Mouse (Mus musculus) ES-Bruce4 (cell line): ENCODE measurements around the gene Urb2. TPM values are rescaled to one million over a fixed set of nuclear protein-coding genes. Genes with fewer than 3 reads are reported as not detected.
A peak's percentile ranks its signal among the peaks of the same experiment; 100 is the strongest.

ENCODE experiments used
- H3K27ac ChIP-seq: 2 replicates; pipeline ENCODE4 v1.5.1; 2012; ENCODE audit warnings: low read length, inconsistent platforms; ENCODE audit not compliant: insufficient read depth
- H3K27me3 ChIP-seq: 2 replicates; pipeline ENCODE4 v1.6.1; 2012; ENCODE audit warnings: mild to moderate bottlenecking, low read length, inconsistent platforms; ENCODE audit not compliant: control insufficient read depth, poor library complexity, insufficient read depth, severe bottlenecking
- H3K36me3 ChIP-seq: 2 replicates; pipeline ENCODE4 v1.6.1; 2012; ENCODE audit warnings: inconsistent platforms, mild to moderate bottlenecking, low read length, moderate library complexity; ENCODE audit not compliant: control insufficient read depth, poor library complexity, insufficient read depth, severe bottlenecking
- H3K4me1 ChIP-seq: one replicate; pipeline ENCODE4 v1.8.1; 2011; ENCODE audit warnings: low read length; ENCODE audit not compliant: control insufficient read depth, insufficient read depth
- H3K4me3 ChIP-seq: 2 replicates; pipeline ENCODE4 v1.5.1; 2011; ENCODE audit warnings: low read depth, mild to moderate bottlenecking, low read length
- H3K9ac ChIP-seq: 2 replicates; pipeline ENCODE4 v1.6.1; 2012; ENCODE audit warnings: low read depth, mild to moderate bottlenecking, inconsistent platforms; ENCODE audit not compliant: poor library complexity, severe bottlenecking
- H3K9me3 ChIP-seq: replicated peaks from 2 replicates; pipeline ENCODE4 v1.6.1; 2012; ENCODE audit warnings: mild to moderate bottlenecking, low read length, inconsistent platforms; ENCODE audit not compliant: control insufficient read depth, poor library complexity, insufficient read depth, severe bottlenecking
- CTCF ChIP-seq: IDR thresholded peaks from one replicate; pipeline ENCODE4 v1.8.1; 2011; ENCODE audit warnings: low read depth, low read length
- EP300 ChIP-seq: IDR thresholded peaks from 2 replicates; pipeline ENCODE4 v1.6.1; 2011; ENCODE audit warnings: low read depth, low read length; ENCODE audit not compliant: insufficient read depth
- POLR2A ChIP-seq: IDR thresholded peaks from one replicate; pipeline ENCODE4 v1.8.1; 2011; ENCODE audit warnings: low read length; ENCODE audit not compliant: insufficient read depth
- polyA plus RNA-seq: library from polyadenylated mRNA; stranded (reverse); fragments of >200 nt; gene quantifications from 2 replicates; pipeline ENCODE4 v1.2.4, GENCODE M21; 2011; ENCODE audit warnings: low read depth; ENCODE audit not compliant: missing spikeins, insufficient read depth, insufficient read length

Gene Urb2
- polyA plus RNA-seq = 48.5 and 49.7 TPM in 2 replicates

GRCm38 (mm10) chr8:124021237-124022227 is at the start of gene Urb2, which contains the start of gene Taf5l:
TSS of gene Urb2 (plus strand) at chr8:124021508.
TSS of gene Taf5l (minus strand) at chr8:124021397.
- TF ChIP-seq EP300 (peak; percentile 74; the same call in 1 of the 2 replicates), POLR2A (no peak)
- H3K4me3 ChIP-seq = peak within 1 kb of the TSS; percentile 100

GRCm38 (mm10) chr8:123973495-123973894 is 47.8 kb upstream of the Urb2 start:
- Histone ChIP-seq H3K9ac (no peak overlapping the region), H3K4me1 (no peaks in the 10 kb centered on the region), H3K27me3 (no peaks in the 10 kb centered on the region), H3K36me3 (no peaks in the 10 kb centered on the region), H3K27ac (no peak overlapping the region), H3K4me3 (no peak overlapping the region), H3K9me3 (no peaks in the 10 kb centered on the region)
- TF ChIP-seq POLR2A (no peak), EP300 (peak; percentile 54; the same call in 1 of the 2 replicates)

More at GRCm38 (mm10) chr8:124021237-124022227, at the start of gene Urb2, which contains the start of gene Taf5l:
- H3K9ac ChIP-seq = peak within 1 kb of the TSS; percentile 88
- no peaks in the 10 kb centered on the region for H3K9me3 ChIP-seq
- peaks cover 37% of the 10 kb centered on the region for H3K36me3 ChIP-seq
- H3K4me1 ChIP-seq = peaks cover 3% of the 10 kb centered on the region
- H3K27me3 ChIP-seq = no peaks in the 10 kb centered on the region
- peak within 1 kb of the TSS; percentile 87 for H3K27ac ChIP-seq

- no peaks in the 10 kb centered on the region for H3K27me3 ChIP-seq
- no peak overlapping the region for H3K4me3 ChIP-seq
- H3K9me3 ChIP-seq = no peaks in the 10 kb centered on the region
- H3K4me1 ChIP-seq = no peaks in the 10 kb centered on the region
- no peaks in the 10 kb centered on the region for H3K36me3 ChIP-seq
- H3K27ac ChIP-seq = no peak overlapping the region
- TF ChIP-seq CTCF (no peak), EP300 (no peak), POLR2A (no peak)
- H3K9ac ChIP-seq = no peak overlapping the region
These were observed 43.8 kb upstream of the Urb2 start for GRCm38 (mm10) chr8:123977499-123977898.

GRCm38 (mm10) chr8:123978166-123978838 is 43.0 kb upstream of the Urb2 start:
- TF ChIP-seq CTCF = no peak
- H3K27me3 ChIP-seq = no peaks in the 10 kb centered on the region
- H3K36me3 ChIP-seq = no peaks in the 10 kb centered on the region
- H3K27ac ChIP-seq = no peak overlapping the region
- no peak overlapping the region for H3K4me3 ChIP-seq
- H3K9me3 ChIP-seq = no peaks in the 10 kb centered on the region
- H3K4me1 ChIP-seq = no peaks in the 10 kb centered on the region
- no peak overlapping the region for H3K9ac ChIP-seq

- Histone ChIP-seq H3K27ac (no peak overlapping the region), H3K27me3 (no peaks in the 10 kb centered on the region), H3K4me3 (no peak overlapping the region), H3K36me3 (no peaks in the 10 kb centered on the region), H3K9ac (no peak overlapping the region), H3K4me1 (no peaks in the 10 kb centered on the region), H3K9me3 (no peaks in the 10 kb centered on the region)
- TF ChIP-seq POLR2A = no peak
- TF ChIP-seq EP300 = no peak
- TF ChIP-seq CTCF = no peak
These were observed 42.4 kb upstream of the Urb2 start for GRCm38 (mm10) chr8:123978926-123979325.
